Mouse (Mus musculus): ENCODE results near the gene St14.
A peak's percentile ranks its signal among the peaks of the same experiment; 100 is the strongest.

The St14 gene

DNA sequence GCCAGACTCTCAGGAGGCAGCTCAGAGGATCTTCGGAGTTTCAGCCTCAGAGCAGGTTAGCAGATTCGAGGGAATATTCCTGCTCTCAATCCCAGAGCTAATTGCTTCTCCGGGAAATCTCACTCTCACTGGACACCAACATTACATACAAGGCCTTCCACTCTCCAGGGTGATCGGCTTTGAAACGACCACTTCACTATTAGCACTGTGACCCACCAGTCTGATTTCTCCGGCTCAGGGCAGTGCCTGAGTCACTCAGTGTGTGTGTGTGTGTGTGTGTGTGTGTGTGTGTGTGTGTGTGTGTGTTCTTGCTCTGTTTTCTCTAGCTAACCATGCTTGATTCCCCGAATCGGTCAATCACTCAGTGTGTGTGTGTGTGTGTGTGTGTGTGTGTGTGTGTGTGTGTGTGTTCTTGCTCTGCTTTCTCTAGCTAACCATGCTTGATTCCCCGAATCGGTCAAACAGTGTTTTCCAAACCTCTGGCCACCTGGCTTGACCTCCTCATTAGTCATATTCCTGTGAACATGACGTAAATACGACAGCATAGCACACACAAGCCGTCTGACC, 9.1 kb downstream of the St14 start:
- no peak for DNase-seq (ENCODE audit: low read depth, low spot score)

DNA sequence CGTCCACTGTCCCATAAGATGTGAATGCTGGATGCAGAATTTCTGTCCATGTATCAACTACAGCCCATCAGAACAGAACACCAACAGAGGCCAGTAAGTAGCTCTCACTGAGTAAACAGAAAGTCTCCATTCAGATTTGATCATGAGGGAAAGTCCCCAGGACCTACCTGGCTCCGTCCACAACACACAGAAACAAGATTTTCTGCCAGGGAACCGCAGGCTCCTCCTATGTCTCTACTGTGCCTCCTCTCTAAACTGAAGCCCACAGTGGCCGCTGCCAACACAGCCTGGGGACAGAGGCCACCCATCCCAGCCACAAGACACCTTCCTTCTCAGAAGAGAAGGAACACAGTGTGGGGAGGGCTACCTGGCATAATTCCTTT, 11.1 kb downstream of the St14 start:
- DNase-seq (ENCODE audit: low read depth, low spot score), result no peak

DNA sequence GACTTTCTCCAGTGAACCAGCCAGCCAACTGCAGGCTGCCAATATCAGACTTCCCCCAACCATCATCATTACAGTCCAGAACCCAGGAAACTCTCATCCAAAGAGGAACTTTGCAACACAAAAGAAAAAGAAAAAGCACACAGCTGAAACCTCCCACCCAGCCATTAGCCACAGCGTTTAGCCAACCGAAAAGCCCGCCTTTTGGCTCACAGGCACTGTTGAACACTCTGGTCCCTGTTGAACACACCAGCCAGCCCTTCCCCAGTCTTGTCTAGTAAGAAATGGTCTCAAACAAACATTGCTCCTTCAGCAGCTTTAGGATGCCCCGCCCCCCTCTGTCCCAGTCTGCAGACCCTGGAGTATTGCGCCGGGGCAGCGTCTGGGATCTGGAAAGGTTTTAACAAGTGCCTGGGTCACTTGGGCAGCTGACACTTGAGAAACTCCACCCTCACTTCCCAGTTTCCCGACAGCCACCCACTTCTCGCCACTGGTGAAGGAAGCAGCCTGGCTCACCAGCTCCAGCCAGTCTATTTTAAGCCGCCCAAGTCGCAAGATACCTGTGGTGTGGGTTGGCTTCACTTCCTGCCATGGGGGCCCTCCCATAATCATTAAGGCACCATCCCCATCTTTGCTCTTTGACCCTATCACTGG, 11.6 kb downstream of the St14 start:
- DNase-seq (ENCODE audit: low read depth, low spot score), result no peak

DNA sequence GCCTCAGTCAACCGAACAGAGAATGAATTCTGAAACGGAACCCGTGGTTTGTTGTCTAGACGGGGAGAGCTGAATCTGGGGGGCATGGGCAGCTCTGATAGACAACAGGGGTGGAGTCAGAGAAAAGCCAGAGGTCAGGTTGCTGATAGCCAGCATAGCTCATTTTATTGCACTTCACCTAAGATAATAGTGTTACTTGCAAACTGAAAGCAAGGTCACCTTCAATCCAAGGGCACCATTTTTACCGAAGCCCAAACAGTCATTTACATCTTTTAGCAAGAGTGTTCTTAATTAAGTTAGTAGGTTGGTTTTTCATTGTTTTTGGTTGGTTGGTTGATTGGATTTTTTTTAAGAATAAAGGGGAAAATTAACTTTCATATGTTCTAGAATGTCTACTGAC, 12.2 kb downstream of the St14 start:
- no peak for DNase-seq (ENCODE audit: low read depth, low spot score)

DNA sequence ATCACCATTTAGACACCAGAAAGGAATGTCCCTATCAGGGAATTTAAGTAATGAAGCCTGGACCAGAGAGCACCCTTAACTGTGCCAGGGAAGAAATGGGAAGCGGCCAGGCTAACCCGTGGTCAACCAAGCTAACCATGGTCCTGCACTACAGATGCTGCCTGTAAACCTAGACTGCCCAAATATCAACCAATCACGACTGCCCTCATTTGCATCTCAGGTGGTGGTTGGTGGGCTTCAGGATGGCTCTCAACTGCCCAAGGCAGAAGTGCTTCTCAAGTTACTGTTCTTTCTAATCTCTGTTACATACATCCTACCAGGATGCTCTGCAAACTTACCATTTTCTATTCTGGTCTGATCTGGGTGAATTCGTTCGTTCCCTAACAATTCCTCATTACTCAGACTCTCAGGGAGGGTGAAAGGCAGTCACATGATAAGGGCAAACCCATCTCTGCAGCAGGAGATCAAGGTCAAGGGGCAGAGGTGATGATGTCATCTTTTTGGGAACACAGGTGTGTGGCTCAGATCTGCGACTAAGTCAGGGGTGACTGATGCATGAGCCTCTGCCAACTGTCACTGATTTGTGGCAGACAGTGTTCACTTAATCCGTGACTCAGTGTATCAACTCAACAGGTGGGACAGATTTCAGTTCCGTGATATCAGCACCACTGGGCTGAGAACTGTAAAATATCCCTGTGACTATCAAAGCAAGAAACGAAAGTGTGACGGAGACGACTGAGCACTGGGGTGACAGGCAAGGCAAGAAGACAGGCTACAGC, 12.9 kb downstream of the St14 start:
- no peak for DNase-seq (ENCODE audit: low read depth, low spot score)

DNA sequence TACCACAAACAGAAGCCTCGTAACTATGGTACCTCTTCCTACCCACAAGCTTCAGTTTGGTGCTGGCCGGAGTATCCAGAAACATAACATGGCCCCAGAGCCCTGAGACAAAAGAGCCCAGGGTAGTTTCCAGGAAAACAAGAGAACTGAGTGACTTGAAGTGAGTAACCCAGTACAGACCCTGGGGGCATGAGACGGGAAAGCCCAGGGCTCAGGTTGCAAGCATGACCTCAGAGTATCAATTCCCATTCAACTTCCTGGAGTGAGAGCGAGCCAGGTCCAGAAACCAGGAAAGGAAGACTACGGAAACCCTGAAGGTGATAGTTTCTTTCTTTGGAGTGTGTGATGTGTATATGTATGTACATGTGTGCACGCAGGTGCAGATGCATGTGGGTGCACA, 14.2 kb downstream of the St14 start:
- no peak for DNase-seq (ENCODE audit: low read depth, low spot score)

DNA sequence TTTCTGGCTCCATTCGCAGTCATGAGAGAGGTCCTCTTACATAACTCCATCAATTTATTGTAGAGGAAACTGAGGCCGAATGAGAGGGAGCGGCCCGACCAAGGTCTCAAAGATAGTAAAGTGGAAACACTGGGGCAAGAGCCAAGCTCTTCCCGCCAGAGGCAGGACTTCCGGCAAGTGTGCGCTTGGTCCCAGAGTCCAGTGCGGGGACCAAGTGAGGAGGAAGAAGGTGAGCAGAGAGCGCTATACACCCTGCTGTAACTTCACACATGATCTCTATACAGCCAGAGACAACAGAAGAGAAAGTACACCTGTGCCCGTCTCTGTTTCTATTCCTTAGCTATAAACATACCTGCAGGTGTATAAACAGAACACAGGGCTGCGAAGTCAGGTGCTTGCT, 14.6 kb downstream of the St14 start:
- DNase-seq (ENCODE audit: low read depth, low spot score), result no peak

DNA sequence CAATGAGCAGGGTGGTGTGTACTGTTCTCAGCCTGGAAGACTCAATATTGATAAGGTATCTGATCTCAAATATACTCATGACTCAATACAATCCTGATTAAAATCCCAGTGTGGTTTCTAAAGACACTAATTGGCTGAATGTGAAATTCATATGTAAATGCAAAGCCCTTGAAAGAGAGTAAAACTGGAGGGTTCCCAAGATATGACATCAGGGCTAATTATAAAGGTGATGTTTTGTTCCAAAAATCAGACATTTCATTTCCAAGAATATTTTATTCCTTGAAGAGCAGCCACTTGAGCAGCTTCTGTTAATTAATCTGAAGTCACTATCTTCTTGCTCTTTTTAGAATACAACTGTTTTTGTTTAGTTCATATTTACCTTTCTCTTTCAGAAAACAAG, 16.1 kb downstream of the St14 start:
- DNase-seq (ENCODE audit: low read depth, low spot score), result no peak

DNA sequence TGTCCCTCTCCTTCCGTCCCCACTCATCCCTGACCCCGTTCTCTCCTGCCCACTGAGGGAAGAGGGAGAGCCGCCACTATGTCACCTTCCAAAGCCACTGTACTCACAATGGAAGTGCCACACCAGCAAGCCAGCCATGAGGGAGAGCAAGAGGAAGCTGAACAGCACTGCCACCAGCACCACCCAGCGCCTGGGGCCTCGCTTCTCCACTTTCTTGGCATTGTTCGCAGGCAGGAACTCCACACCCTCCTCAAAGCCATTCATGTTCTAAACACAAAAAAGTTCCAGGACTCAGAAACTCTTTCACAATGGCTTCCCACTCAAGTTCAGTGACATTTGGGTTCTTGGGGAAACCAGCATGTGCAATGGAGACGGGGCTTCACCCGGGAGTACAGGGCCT, 23.2 kb downstream of the St14 start:
- no peak for DNase-seq (ENCODE audit: low read depth, low spot score)

DNA sequence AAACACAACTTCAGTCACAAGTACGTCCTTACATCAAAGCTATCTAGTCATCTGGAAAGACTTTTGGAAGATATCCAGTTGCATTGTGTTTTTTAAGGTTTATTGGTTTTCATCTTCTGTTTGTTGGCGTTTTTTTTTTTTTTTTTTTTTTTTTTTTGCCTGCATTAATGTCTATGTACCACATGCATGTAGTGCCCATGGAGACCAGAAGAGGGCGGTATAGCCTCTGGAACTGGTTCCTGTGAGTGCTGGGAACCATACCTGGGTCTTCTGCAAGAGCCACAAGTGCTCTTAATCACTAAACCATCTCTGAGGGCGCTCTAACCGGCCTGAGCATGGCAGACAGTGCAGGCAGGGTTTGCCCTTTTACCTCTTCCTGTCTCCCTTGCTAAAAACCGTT, 33.5 kb downstream of the St14 start:
- DNase-seq (ENCODE audit: low read depth, low spot score), result no peak

DNA sequence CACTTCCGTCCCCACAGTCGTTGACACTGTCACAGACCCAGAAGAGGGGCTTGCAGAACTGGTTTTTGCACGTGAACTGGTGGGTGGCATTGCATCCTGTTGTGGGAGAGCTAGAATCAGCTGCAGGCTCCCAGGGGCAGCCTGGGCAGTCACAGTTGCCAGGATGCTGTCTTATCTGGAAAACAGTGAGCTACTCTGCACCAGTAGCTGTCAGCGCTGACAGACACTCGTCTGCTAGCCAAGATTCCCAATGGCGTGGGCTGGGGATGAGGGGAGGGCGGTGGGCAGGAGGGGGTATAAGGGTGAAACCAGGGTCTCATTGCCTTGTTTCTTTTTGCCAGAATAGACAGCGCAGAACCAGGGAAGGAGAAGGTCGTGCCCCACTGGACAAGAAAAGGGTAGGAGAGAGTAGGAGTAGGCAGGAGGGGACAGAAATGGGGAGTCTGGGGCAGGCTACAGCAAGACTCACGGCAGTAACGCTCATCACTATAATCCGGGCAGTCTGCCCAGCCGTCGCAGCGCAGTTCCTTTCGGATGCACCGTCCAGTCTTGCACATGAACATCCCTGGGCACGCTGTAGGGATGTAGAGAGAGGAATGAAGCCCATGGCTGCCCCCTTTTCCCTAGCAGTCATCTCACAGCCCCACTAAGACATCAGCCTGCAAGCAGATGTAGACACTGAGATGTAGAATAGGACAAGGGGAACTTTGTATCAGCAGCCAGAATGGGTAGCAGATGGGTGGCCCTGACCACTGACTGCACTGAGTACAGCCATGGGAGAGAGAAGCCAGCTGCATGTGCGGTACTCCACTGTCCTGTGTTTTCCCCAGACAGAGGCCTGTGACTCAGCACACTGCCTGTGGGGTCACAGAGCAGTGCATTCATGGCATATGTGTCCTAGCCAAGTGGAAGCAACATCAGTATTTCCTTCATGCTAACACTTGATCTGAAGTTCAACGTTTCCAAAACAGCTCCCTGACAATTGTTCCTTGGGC, 34.3 kb downstream of the St14 start:
- no peak for DNase-seq (ENCODE audit: low read depth, low spot score)

DNA sequence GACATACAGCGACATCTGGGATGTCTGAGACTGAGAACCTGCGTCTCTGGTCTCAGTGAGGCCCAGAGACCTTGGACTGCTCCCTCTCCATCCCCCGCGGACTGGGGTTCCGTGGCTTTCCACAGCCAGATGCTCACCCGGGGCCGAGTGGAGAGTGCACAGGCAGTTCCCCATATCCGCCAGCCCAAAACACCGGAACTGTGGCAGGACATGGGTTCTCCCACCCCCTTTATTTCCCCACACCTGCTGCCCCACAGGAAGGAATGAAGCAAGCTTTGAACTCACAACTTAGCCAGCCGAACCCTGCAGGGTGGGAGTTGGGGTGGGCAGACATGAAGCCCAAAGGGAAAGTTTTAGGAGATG, 38.8 kb downstream of the St14 start:
- DNase-seq (ENCODE audit: low read depth, low spot score), result no peak

DNA sequence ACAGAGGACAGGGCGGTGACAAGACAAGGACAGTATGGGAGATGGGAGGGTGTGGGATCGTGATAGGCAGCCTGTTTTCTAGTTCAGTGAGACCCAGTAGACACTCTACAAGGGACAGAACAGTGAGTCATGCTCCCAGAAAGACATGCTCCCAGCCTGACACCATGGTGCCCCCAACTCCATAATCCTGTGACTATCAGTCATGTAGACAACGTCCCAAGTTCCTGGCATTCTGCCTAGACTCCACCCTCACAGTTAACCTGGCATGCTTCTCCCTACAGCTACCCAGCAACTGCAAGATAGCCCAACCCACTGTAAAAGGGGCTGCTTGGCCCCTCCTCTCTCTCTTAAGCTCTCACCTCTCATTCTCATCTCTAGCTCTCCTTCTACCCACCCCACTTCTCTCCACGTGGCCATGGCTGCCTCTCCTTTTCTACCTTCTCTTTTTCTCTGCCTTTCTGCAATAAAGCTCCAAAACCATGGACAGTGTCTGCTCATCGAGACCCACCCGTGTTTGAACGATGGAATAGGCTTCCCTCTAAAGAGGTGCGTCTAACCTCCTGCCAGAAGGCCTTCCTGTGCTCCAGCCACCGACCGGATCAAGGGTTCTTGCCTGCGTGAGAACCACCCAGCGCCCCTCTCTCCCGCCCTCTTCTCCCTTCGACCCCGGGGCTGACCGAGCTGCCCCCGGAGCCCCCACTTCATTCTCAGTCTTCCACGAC, 39.4 kb downstream of the St14 start:
- no peak for DNase-seq (ENCODE audit: low read depth, low spot score)

DNA sequence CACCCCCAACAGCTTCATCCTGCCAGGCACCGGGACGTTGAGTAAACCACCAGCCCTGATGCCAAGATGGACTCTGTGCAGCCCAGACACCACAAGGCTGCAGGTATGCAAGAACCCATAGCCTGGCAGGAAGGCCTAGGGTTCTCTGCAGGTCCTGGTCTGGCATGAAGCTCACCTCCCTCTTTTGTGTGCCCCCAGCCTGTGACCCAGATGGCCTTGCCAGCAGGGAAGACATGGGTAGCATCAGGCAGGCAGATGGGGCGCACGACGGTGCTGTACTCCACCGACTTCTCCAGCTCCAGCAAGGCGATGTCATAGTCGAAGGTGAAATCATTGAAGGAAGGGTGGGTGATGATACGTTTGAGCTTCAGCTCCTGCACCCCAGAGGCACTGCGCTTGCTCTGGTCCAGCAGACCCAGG, 40.5 kb downstream of the St14 start:
- DNase-seq (ENCODE audit: low read depth, low spot score), result no peak

DNA sequence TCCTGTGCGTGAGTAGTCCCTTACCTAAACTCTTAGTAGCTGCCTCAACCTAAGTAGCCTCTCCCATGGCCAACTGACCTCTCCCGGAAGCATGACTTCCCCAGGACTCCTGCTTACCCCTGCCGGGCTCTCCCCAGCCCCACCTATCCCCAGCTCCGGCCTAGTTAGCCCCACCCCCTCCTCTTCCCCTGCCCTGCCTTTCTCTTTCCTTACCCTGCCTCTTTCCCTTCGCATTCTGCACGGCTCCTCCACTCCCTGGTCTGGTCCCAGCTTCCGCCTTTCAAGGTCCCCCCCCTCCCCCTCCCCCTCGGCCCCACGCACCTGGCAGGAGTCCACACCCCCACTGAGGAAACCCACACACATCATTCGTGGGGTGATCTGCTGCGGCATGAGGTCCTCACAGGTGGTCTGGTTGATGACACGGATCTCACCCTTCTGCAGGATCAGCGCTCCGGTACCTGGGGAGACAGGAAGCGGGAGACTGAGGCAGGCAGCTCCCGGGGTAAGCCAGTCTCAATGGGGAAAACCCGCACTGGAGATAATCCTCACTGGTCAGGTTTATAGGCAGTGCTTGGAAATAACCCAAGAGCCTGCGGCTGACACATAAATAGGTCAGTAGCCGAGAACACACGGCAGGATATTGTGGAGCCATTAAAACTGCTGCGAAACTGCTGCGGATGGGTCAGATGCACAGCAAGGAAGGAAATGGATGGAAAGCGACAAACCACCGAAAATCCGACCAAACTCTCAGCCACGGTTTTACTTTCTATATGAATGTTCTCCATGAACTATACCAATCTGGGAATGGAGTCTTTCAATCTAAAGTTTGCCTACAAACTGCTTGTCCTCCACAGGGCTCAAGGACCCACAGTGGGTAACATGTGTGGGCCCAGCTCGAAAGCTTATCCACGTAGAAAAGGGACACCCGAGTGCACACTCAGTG, 41.3 kb downstream of the St14 start:
- DNase-seq (ENCODE audit: low read depth, low spot score), result peak; percentile 11

DNA sequence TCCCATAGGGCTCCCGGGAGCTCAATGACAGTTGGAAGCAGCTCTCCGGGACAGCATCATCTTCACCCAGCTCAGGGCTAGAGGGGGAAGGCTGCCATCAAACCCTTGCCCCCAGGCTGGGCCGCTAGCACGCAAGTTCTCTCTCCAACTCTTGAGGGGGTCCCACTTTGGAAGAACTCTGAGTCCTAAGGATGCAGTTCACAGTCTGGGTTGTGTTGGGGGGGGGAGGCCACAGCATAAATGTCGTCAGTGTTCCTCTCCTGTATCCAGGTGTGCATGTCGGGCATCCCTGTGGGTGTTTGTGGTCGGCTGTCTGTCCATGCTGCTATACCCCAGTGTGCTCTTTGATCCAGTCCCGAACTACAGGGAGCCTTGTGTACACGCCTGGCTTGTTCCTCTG, 42.1 kb downstream of the St14 start:
- no peak for DNase-seq (ENCODE audit: low read depth, low spot score)

DNA sequence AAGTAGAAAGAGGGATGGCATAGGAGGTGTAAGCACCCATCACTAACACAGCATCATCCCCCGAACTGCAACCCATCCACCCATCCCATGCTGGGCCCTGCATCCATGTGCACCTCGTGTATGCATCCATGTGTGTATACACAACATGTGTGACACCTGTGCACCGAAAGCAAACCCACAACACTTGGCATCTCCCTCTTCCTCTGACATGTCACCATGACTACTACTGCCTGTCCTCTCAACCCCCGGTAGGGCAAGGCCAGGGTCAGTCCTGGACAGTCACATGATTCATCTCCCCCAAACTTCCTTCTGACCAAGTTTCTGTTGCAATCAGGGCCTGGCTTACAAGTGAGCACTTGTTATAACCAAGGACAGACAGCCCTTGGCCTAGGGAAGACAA, 42.8 kb downstream of the St14 start:
- DNase-seq (ENCODE audit: low read depth, low spot score), result no peak

DNA sequence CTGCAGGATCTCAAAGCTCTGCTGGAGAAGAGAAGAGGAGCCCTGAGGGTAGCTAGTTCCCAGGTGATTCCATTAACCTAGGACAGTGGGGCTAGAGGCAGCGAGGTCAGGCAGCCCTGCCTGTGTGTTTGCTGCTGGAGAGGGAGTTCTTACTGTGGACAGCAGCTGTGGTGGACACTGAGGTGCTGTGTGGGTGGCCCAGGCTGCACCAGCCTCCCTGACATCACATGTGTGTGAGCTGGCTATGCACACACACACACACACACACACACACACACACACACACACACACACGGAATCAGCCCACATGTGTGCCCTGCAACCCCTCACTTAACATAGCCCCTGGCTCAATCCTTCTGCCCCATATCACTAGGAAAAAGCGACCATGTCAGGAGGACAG, 43.5 kb downstream of the St14 start:
- DNase-seq (ENCODE audit: low read depth, low spot score), result no peak

DNA sequence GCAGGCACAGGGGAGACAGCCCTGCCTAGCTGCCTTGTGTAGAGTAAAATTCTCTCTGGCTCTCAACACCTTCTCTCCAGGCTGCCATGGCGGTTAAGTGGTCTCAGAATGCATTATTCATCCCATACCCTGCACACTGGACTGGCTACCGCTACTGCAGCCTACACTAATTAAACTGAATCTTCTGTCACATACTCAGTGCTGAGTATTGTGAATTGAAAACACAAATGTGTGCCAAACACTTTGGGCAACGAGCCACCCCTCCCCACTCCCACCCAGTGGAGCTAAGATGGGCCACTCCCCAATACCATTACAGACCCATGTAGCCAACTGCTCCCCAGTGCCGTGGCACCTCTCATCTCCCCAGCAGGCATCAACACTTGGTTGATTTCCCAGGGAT, 44.2 kb downstream of the St14 start:
- DNase-seq (ENCODE audit: low read depth, low spot score), result no peak

DNA sequence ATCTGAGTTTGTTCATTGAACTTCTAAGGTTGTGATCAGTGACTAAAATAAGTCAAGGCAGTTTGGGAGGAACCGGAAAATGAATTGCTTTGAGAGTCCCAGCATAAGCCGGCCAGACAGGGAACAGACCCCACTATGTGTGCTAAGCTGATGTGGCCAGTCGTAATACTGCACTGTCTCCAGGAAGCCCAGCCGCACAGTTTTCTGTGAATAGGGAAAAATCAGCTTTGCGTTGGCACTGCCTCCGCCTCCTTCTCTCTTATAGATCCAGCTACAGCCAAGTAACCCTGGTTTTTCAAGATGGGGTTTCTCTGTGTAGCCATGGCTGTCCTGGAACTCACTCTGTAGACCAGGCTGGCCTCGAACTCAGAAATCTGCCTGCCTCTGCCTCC, 44.9 kb downstream of the St14 start:
- no peak for DNase-seq (ENCODE audit: low read depth, low spot score)

All from retina, adult 2 months (tissue).